Mouse (Mus musculus) thymus, postnatal 0 days (tissue): ENCODE results near the gene Ppp1r9a. TPM values are rescaled to one million over a fixed set of nuclear protein-coding genes. Genes with fewer than 3 reads are reported as not detected.

Experiments
- DNase-seq: peaks from one replicate; pipeline ENCODE4 v3.0.0-alpha.2; 2015; ENCODE audit warnings: low spot score
- polyA plus RNA-seq: library from polyadenylated mRNA; unstranded; fragments of >200 nt; fragmentation: Nextera tagmentation; extraction: Ambion mirVana; gene quantifications from 2 replicates; pipeline ENCODE4 v1.2.1, GENCODE M21; 2015

Ppp1r9a gene
- polyA plus RNA-seq, 1 experiment from 2014 or later = 0.91 TPM

DNA sequence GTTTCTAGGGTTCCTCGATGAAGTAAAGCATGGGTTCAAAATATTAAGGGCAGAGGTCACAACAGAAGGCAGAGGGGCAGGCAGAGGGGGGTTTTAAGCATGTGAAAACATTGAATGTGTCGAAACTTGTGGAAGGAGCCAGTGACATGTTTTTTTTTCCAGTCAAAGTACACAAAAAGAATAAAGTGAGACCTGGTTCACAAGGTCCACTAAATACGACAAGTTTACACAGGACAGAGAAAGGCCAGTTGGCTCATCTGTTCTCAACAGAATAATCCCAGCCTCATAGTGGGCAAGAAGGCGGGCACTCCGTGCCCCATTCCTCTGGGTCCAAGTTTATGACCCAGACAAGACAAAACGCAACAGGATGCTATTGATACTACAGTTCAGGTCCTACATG, 286.2 kb downstream of the Ppp1r9a start:
- DNase-seq = no peak

- DNase-seq = no peak
Measured at GRCm38 (mm10) chr6:5189507-5189906, 286.8 kb downstream of the Ppp1r9a start.

DNA sequence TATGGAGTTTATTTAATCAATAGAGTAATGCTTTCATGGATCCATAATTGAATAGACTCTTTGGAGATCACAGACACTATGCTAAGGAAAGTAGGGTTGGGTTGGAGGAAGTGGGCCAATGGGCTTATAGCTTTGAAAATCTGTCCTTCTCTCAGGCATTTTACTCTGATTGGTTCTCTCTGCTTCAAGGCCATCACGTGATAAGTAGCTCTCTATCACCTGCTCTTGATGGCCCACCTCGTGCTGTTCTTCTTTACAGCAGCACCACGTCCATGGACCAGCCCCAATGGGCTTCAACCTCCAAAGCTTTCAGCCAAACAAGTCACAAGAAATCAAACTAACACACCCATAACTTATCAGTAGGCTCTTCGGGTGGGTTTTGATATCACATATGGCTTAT, 288.0 kb downstream of the Ppp1r9a start:
- DNase-seq = no peak

- DNase-seq = no peak
Measured at GRCm38 (mm10) chr6:5193693-5194092, 291.0 kb downstream of the Ppp1r9a start, which contains the start of gene Pon1. Gene Pon1, minus strand, starts transcription at chr6:5193946.

DNA sequence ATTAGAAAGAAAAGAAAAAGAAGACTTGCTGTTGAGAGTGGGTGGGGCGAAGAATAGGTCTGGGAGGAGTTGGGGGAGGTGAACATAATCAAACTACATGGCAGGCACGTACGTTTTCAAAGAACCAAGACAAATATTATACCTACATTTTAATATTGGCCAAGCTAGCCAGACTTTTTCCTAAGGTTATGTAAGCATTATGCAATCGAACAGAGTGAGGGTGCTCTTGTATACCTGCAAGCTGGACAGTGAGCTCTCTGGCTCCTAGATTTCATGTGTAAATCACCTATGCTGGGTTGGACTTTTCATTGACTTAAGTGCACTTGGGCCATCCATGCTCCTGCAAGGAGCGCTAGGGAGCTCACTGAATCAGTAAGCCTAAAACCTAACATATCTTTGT, 295.9 kb downstream of the Ppp1r9a start:
- no peak for DNase-seq

- DNase-seq = no peak
Measured at GRCm38 (mm10) chr6:5199376-5199905, 296.7 kb downstream of the Ppp1r9a start.

GRCm38 (mm10) chr6:5199916-5200315, 297.2 kb downstream of the Ppp1r9a start:
- no peak for DNase-seq

DNA sequence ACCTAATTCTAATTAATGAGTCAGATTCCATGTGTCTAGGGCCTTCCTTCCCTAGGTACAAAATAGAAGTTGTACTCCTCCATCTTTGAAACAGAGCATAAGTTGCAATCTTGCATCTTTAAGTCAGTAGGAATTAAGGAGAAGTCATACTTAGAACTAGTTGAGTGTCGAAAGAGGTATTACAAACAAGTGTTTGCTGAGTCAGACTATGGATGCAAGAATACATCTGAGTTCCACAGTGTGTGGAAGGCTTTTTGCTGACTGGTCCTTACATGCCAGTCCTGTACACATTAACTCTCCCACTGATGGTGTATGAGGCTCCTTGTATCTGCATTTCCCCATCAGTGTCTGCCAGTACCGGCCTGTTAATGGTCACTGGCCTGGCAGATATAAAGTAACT, 305.1 kb downstream of the Ppp1r9a start:
- no peak for DNase-seq

Other genes starting within 250 kb of the Ppp1r9a start
- gene Sgce, start 155.7 kb upstream of the Ppp1r9a start, polyA plus RNA-seq = 9.7 and 10.2 TPM in 2 replicates
- gene Peg10, start 155.6 kb upstream of the Ppp1r9a start, polyA plus RNA-seq = 0.17 and 0.19 TPM in 2 replicates